Mouse (Mus musculus): Measurements from ENCODE around the gene Nfic. TPM values are rescaled to one million over a fixed set of nuclear protein-coding genes. Genes with fewer than 3 reads are reported as not detected.

Gene Nfic
- polyA plus RNA-seq, 1 experiment, result 26.7 TPM

DNA sequence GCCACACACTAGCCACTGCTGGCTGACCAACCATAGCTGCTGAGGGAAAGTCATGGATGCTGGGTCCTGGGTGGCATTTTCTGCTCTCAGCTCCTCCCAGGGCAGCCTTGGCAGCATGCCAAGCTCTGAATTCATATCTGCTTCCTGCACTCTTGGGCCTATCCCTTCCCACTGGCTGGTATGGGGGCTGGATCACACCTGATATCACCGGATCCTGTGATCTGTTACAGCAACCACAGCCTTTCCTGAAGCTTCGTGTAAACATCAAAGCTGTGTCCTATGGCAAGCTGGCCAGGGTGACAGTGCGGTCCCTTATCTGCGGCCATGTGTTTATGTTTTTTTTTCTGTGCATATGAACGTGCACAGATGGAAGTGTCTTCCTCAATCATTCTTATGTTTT is 73.4 kb downstream of the Nfic start:
- H3K4me1 ChIP-seq (replicated peaks; ENCODE audit: control insufficient read depth, insufficient read depth, low read length), result peaks cover 34% of the 10 kb centered on the region
- H3K4me3 ChIP-seq (ENCODE audit: control insufficient read depth, insufficient read depth, low read length), result no peak overlapping the region
- no peak for DNase-seq
- WGBS, result 4% methylated on average over 5 of the region's 5 CpGs
- H3K27me3 ChIP-seq (ENCODE audit: control insufficient read depth, insufficient read depth, low read length), result no peaks in the 10 kb centered on the region
- peaks cover under 1% of the 10 kb centered on the region; the same call in 1 of the 2 replicates for H3K36me3 ChIP-seq (ENCODE audit: control insufficient read depth, insufficient read depth, low read length)
- TF ChIP-seq CTCF (IDR thresholded peaks at IDR 0.05; ENCODE audit: borderline replicate concordance, control insufficient read depth, extremely low read depth, insufficient read depth, low read length, poor library complexity) (no peak), POLR2A (IDR thresholded peaks at IDR 0.05; ENCODE audit: control insufficient read depth, extremely low read depth, insufficient read depth, low read length, poor library complexity) (no peak)
- H3K27ac ChIP-seq (ENCODE audit: control insufficient read depth, insufficient read depth, low read length), result peak overlapping the region; percentile 6; the same call in 1 of the 2 replicates

DNA sequence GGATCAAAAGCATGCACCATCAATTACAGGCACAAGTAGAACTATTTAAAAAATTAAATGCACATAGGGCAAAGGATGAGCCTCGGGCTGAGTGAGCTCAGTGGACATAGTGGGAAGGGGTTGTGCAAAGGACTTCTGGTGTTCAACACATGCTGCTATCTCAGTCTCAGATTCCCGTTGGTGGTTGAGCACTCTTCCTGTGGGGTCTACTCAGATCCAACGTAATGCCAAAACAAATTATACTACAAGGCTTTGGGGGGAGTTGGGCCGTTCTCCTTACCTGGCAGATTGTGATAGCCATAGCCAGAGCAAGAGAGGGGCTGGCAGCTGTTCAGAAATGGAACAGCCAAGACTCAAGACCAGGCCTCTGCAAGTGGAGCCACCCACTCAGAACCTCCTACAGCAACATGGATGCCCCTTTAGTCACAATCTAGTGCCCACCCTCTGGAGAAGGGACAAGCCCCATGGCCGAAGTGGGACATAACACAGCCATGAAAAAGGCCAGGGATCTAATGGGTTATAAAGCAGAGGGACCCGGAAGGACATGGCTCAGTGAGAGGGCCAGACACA is 75.5 kb downstream of the Nfic start:
- H3K4me1 ChIP-seq (replicated peaks; ENCODE audit: control insufficient read depth, insufficient read depth, low read length), result peaks cover 32% of the 10 kb centered on the region
- H3K36me3 ChIP-seq (ENCODE audit: control insufficient read depth, insufficient read depth, low read length), result no peaks in the 10 kb centered on the region
- no peak for DNase-seq
- H3K4me3 ChIP-seq (ENCODE audit: control insufficient read depth, insufficient read depth, low read length), result no peak overlapping the region
- no peaks in the 10 kb centered on the region for H3K27me3 ChIP-seq (ENCODE audit: control insufficient read depth, insufficient read depth, low read length)
- WGBS, result 75% methylated on average over 6 of the region's 6 CpGs
- TF ChIP-seq CTCF (IDR thresholded peaks at IDR 0.05; ENCODE audit: borderline replicate concordance, control insufficient read depth, extremely low read depth, insufficient read depth, low read length, poor library complexity) (no peak), POLR2A (IDR thresholded peaks at IDR 0.05; ENCODE audit: control insufficient read depth, extremely low read depth, insufficient read depth, low read length, poor library complexity) (no peak)
- H3K27ac ChIP-seq (ENCODE audit: control insufficient read depth, insufficient read depth, low read length), result no peak overlapping the region

DNA sequence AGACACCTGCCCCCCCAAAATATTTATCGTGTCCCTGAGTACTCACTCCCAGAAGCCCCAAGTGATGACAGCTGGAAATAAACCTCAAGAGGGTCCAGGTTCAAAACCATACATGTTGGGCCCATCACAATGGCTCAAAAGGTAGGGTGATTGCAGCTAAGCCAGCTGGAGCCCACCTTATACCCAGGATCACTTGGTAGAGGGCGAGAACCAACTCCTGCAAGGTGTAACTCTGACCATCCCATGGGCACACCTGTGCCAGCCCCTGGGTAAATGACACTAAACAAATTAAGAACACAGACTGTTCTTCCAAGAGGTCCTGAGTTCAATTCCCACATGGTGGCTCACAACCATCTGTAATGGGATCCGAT is 76.3 kb downstream of the Nfic start:
- Histone ChIP-seq H3K4me1 (replicated peaks; ENCODE audit: control insufficient read depth, insufficient read depth, low read length) (peaks cover 28% of the 10 kb centered on the region), H3K36me3 (ENCODE audit: control insufficient read depth, insufficient read depth, low read length) (no peaks in the 10 kb centered on the region), H3K27me3 (ENCODE audit: control insufficient read depth, insufficient read depth, low read length) (no peaks in the 10 kb centered on the region), H3K27ac (ENCODE audit: control insufficient read depth, insufficient read depth, low read length) (peak overlapping the region; percentile 36; the same call in 1 of the 2 replicates), H3K4me3 (ENCODE audit: control insufficient read depth, insufficient read depth, low read length) (peak overlapping the region; percentile 59)
- DNase-seq, result no peak
- TF ChIP-seq POLR2A (IDR thresholded peaks at IDR 0.05; ENCODE audit: control insufficient read depth, extremely low read depth, insufficient read depth, low read length, poor library complexity) (no peak), CTCF (IDR thresholded peaks at IDR 0.05; ENCODE audit: borderline replicate concordance, control insufficient read depth, extremely low read depth, insufficient read depth, low read length, poor library complexity) (no peak)
- 61% methylated on average over 3 of the region's 3 CpGs for WGBS

DNA sequence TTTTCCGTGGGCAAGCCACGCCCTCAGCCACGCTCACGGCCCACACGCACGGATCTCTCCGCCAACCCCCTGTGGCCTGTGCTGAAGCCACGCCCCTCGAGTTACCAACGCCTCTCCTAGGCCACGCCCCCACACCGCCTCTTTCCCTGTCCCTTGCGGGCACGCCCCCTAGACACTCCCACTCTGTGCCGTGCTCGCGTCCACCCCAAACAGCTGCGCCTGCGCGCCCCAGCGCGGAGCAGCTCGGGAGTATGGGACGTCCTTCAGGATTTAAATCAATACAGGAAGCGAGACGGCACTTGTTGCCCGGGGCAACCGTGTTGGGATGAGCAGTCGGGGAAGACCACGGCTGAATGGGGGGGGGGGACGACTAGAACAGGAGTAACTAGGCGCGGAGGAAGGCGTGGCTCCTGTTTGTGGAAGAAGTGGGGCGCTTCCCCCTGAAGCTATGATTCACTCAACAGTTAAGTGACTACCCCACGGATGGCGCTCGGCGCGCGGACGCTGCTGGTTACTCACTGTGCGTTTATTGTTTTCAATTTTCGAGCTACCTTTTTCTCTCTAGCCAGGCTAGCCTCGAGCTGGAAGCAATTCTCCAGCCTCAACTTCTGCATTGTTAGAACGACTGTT is 76.8 kb downstream of the Nfic start:
- H3K27me3 ChIP-seq (ENCODE audit: control insufficient read depth, insufficient read depth, low read length), result no peaks in the 10 kb centered on the region
- 0 out of 2 replicates have a peak, but pooled peaks have one; percentile 39 for TF ChIP-seq CTCF (IDR thresholded peaks at IDR 0.05; ENCODE audit: borderline replicate concordance, control insufficient read depth, extremely low read depth, insufficient read depth, low read length, poor library complexity)
- TF ChIP-seq POLR2A (IDR thresholded peaks at IDR 0.05; ENCODE audit: control insufficient read depth, extremely low read depth, insufficient read depth, low read length, poor library complexity), result peak; percentile 81
- peak; percentile 100 for DNase-seq
- no peaks in the 10 kb centered on the region for H3K36me3 ChIP-seq (ENCODE audit: control insufficient read depth, insufficient read depth, low read length)
- under 1% methylated on average over 46 of the region's 46 CpGs for WGBS
- peak overlapping the region; percentile 59 for H3K4me3 ChIP-seq (ENCODE audit: control insufficient read depth, insufficient read depth, low read length)
- peaks cover 28% of the 10 kb centered on the region for H3K4me1 ChIP-seq (replicated peaks; ENCODE audit: control insufficient read depth, insufficient read depth, low read length)
- peak overlapping the region; percentile 36; the same call in 1 of the 2 replicates for H3K27ac ChIP-seq (ENCODE audit: control insufficient read depth, insufficient read depth, low read length)

DNA sequence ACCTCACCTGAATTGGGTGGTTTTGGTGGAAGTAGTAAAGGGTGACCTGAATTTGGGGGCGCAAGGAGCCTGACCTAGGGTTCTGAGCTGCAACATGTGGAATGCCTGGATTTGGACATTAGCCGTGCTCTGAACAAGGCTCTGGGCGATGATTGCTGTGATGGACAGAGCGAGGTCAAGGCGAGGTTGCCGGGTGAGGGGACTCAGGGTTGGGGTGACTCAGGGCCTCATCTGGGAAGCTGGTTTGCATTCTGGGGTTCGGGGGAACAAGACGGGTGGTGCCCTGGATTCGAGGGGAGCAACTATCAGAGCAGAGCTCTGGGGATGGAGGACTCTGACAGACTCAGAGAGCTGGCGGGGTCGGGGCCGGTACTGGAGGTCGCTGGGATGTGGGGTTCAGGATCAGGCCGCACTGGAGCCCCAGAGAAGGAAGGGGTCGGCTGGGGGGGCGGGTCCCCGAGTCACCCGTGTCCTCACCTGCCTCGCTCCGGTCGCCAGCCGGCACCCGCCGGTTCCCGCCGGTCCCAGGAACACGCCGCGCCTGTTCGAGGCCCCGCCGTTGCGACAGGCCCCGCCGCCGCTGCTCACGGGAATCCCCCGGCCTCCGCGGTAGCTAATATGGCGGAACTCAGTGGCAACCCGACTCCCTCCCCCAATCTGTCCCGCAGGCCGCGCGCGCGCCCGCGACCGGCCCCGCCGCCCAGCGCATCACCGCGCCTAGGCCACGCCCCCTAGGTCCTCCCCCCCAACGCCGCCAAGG is 77.5 kb downstream of the Nfic start, which contains the start of gene Fzr1:
Gene Fzr1 (minus strand): TSS at position 724 of the 760 bp plus-strand sequence.
- TF ChIP-seq POLR2A (IDR thresholded peaks at IDR 0.05; ENCODE audit: control insufficient read depth, extremely low read depth, insufficient read depth, low read length, poor library complexity) (no peak), CTCF (IDR thresholded peaks at IDR 0.05; ENCODE audit: borderline replicate concordance, control insufficient read depth, extremely low read depth, insufficient read depth, low read length, poor library complexity) (no peak)
- DNase-seq, result no peak
- Histone ChIP-seq H3K27ac (ENCODE audit: control insufficient read depth, insufficient read depth, low read length) (peak within 1 kb of the TSS; percentile 36; the same call in 1 of the 2 replicates), H3K4me1 (replicated peaks; ENCODE audit: control insufficient read depth, insufficient read depth, low read length) (peaks cover 28% of the 10 kb centered on the region), H3K36me3 (ENCODE audit: control insufficient read depth, insufficient read depth, low read length) (no peaks in the 10 kb centered on the region), H3K27me3 (ENCODE audit: control insufficient read depth, insufficient read depth, low read length) (no peaks in the 10 kb centered on the region), H3K4me3 (ENCODE audit: control insufficient read depth, insufficient read depth, low read length) (peak within 1 kb of the TSS; percentile 73)
- 1% methylated on average over 58 of the region's 59 CpGs for WGBS

DNA sequence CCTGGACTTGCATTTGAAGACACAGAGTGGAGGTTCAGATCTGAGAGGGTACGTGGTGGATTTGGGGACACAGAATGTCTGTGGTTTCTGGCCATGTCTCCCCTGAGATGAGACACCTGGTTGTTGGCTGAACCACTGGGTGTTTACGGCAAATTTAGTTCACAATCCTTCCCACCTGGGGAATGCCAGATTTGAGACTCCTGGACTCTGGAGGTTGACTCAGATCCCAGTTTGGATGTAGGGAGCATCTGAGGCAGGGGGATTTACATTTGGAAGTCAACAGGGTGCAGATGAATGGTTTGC is 78.1 kb downstream of the Nfic start:
- TF ChIP-seq POLR2A (IDR thresholded peaks at IDR 0.05; ENCODE audit: control insufficient read depth, extremely low read depth, insufficient read depth, low read length, poor library complexity), result no peak
- no peak for TF ChIP-seq CTCF (IDR thresholded peaks at IDR 0.05; ENCODE audit: borderline replicate concordance, control insufficient read depth, extremely low read depth, insufficient read depth, low read length, poor library complexity)
- Histone ChIP-seq H3K27ac (ENCODE audit: control insufficient read depth, insufficient read depth, low read length) (no peak overlapping the region), H3K4me3 (ENCODE audit: control insufficient read depth, insufficient read depth, low read length) (peak overlapping the region; percentile 73; the same call in 1 of the 2 replicates), H3K27me3 (ENCODE audit: control insufficient read depth, insufficient read depth, low read length) (no peaks in the 10 kb centered on the region), H3K4me1 (replicated peaks; ENCODE audit: control insufficient read depth, insufficient read depth, low read length) (peaks cover 25% of the 10 kb centered on the region), H3K36me3 (ENCODE audit: control insufficient read depth, insufficient read depth, low read length) (no peaks in the 10 kb centered on the region)
- WGBS, result 3% methylated on average over 2 of the region's 2 CpGs
- DNase-seq, result no peak

Data from thymus, adult 2 months (tissue).